Mouse (Mus musculus) kidney, embryonic 15.5 days (tissue): ENCODE results near the gene Ccnb1. TPM values are rescaled to one million over a fixed set of nuclear protein-coding genes. Genes with fewer than 3 reads are reported as not detected.

Experiments
- ATAC-seq: fragments of 200-750 bp; cut with Nextera tagmentation; replicated peaks from 2 replicates; pipeline ENCODE4 v1.8.0; 2017; ENCODE audit warnings: moderate TSS enrichment; ENCODE audit not compliant: low FRiP score
- H3K27ac ChIP-seq: fragments of 300-500 bp; sonication (generic); 2 replicates; pipeline ENCODE4 v1.5.1; 2015; ENCODE audit warnings: mild to moderate bottlenecking, inconsistent platforms
- H3K27me3 ChIP-seq: fragments of 300-500 bp; sonication (generic); 2 replicates; pipeline ENCODE4 v1.6.1; 2015; ENCODE audit warnings: inconsistent platforms
- H3K36me3 ChIP-seq: fragments of 300-500 bp; sonication (generic); 2 replicates; pipeline ENCODE4 v1.6.1; 2015; ENCODE audit warnings: inconsistent platforms
- H3K4me1 ChIP-seq: fragments of 300-500 bp; sonication (generic); 2 replicates; pipeline ENCODE4 v1.6.1; 2015; ENCODE audit warnings: inconsistent platforms
- H3K4me2 ChIP-seq: fragments of 300-500 bp; sonication (generic); 2 replicates; pipeline ENCODE4 v1.6.1; 2015; ENCODE audit warnings: moderate library complexity, mild to moderate bottlenecking, inconsistent platforms
- H3K4me3 ChIP-seq: fragments of 300-500 bp; sonication (generic); replicated peaks from 2 replicates; pipeline ENCODE4 v1.5.1; 2015; ENCODE audit warnings: mild to moderate bottlenecking, inconsistent platforms
- H3K9ac ChIP-seq: fragments of 300-500 bp; sonication (generic); 2 replicates; pipeline ENCODE4 v1.6.1; 2015; ENCODE audit warnings: mild to moderate bottlenecking, inconsistent platforms
- H3K9me3 ChIP-seq: fragments of 300-500 bp; sonication (generic); replicated peaks from 2 replicates; pipeline ENCODE4 v1.6.1; 2016; ENCODE audit warnings: inconsistent platforms
- WGBS: fragments of 180-500 bp; shearing (Covaris S2); methylation state at CpG from one replicate; pipeline ENCODE4 v1.1.7; 2015; ENCODE audit warnings: mixed read lengths; 5-methylcytosine and 5-hydroxymethylcytosine counted together
- polyA plus RNA-seq: library from polyadenylated mRNA; unstranded; fragments of >200 nt; fragmentation: Nextera tagmentation; extraction: Ambion mirVana; gene quantifications from 2 replicates; pipeline ENCODE4 v1.2.1, GENCODE M21; 2015

Gene Ccnb1
- polyA plus RNA-seq: 256 and 259 TPM in 2 replicates

GRCm38 (mm10) chr13:100786414-100786867 is at the start of gene Ccnb1:
Gene Ccnb1, minus strand, starts transcription at chr13:100786570.
- Histone ChIP-seq H3K9ac (peak within 1 kb of the TSS; percentile 63), H3K4me1 (peaks cover 24% of the 10 kb centered on the region), H3K4me2 (peak within 1 kb of the TSS; percentile 68), H3K27me3 (no peaks in the 10 kb centered on the region), H3K9me3 (no peaks in the 10 kb centered on the region), H3K27ac (peak within 1 kb of the TSS; percentile 66), H3K4me3 (peak within 1 kb of the TSS; percentile 62), H3K36me3 (peaks cover 35% of the 10 kb centered on the region)
- WGBS: under 1% methylated on average over 35 of the region's 35 CpGs
- ATAC-seq: peak; percentile 99

DNA sequence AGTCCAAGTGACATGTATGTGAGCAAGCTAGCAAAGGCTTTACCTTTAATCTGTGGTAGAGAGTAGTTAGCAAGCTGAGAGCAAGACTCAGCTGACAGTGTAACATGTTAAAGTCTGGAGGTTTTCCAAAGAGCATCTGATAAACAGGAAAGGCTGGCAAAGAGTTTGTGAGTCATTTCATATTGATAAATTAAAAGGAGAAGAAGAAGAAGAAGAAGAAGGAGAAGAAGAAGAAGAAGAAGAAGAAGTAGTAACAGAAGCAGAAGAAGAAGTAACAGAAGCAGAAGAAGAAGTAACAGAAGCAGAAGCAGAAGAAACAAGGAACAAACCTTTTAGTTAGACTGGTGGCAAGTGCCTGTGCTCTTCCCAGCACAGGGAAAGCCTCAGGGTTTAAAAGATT is 48.4 kb upstream of the Ccnb1 start:
- Histone ChIP-seq H3K36me3 (no peaks in the 10 kb centered on the region), H3K27ac (no peak overlapping the region), H3K4me1 (peaks cover 18% of the 10 kb centered on the region), H3K4me3 (no peak overlapping the region), H3K9ac (no peak overlapping the region), H3K27me3 (no peaks in the 10 kb centered on the region), H3K4me2 (no peak overlapping the region), H3K9me3 (no peaks in the 10 kb centered on the region)
- ATAC-seq: no peak

- whole genome bisulfite sequencing: 52% methylated on average over 6 of the region's 6 CpGs
- ATAC-seq: no peak
- no peaks in the 10 kb centered on the region for H3K36me3 ChIP-seq
- H3K27ac ChIP-seq: no peak overlapping the region
- no peak overlapping the region for H3K9ac ChIP-seq
- H3K4me2 ChIP-seq: peak overlapping the region; percentile 43
- no peaks in the 10 kb centered on the region for H3K9me3 ChIP-seq
- peak overlapping the region; percentile 90 for H3K4me3 ChIP-seq
- H3K27me3 ChIP-seq: no peaks in the 10 kb centered on the region
- H3K4me1 ChIP-seq: peaks cover 18% of the 10 kb centered on the region
These were observed 47.3 kb upstream of the Ccnb1 start for GRCm38 (mm10) chr13:100833640-100834002.

DNA sequence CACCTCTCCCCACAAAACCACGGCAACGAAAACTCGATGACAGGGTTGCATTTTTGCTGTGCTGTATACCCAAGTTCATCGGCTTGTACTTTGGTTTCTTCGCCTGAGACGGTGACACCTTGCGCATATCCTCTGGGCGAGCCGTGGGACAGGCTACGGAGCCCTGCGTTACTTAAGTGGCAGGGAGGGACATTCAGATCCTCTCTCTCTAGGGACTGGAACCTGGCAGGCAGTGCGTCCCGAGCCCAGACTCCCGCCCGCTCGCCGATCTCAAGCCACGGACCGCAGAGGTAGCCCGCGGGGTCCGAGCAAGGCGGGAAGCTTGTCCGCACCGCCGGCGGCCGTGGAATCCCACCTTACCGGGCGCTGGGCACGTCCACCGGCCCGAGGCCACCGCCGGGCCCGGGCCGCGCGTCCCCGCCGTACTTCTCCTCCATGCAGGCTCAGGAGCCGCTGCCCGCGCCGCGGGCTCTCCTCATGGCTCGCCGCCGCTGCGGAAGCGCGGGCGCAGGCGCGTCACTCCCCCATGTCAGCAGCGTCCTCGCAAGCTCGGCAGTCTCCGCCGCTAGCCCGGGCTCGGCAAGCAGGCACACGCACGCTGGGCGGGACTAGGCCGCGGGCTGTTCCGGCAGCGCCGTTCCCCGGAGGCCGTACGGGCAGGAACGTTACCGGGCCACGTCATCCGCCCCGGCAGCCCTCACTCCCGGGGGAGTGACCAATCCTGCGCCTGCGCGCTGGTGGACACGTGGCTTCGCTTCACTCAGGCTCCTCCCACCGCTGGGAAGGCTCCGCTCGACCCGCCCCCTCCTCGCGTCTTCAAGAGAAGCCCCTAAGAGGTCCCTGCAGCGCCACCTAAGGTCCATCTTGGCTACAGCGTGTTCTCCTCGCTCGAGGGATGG is 46.6 kb upstream of the Ccnb1 start, which contains the start of gene Slc30a5:
TSS of gene Slc30a5 (minus strand) at position 687 of the 899 bp plus-strand sequence.
- WGBS: under 1% methylated on average over 94 of the region's 94 CpGs
- ATAC-seq: peak; percentile 97

DNA sequence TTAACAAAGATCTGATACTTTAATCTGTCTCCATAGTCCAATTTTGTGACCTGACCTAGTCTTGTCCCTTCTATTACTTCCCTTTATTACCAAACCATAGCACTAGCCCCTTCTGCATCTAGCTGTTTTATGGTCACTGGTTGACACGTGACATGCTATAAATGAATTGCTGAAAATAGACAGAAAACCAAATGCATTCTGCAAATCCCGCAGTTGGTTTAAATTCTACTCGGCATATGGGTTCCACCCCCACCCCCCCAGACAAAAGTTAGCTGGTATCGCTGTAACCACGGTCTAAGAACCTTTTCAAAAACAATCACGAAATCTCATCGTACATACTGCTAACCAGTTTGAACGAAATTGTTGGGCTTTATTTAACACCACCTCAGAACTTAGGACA is 45.8 kb upstream of the Ccnb1 start:
- Histone ChIP-seq H3K4me3 (peak overlapping the region; percentile 90), H3K4me2 (peak overlapping the region; percentile 77), H3K36me3 (peaks cover 11% of the 10 kb centered on the region), H3K9me3 (no peaks in the 10 kb centered on the region), H3K9ac (peak overlapping the region; percentile 93), H3K27me3 (no peaks in the 10 kb centered on the region), H3K4me1 (peaks cover 18% of the 10 kb centered on the region), H3K27ac (peak overlapping the region; percentile 91)
- ATAC-seq: no peak
- 3% methylated on average over 8 of the region's 8 CpGs for WGBS

More for the DNA sequence above, 46.6 kb upstream of the Ccnb1 start, which contains the start of gene Slc30a5:
- H3K27me3 ChIP-seq: no peaks in the 10 kb centered on the region
- H3K27ac ChIP-seq: peak within 1 kb of the TSS; percentile 91
- peak within 1 kb of the TSS; percentile 77 for H3K4me2 ChIP-seq
- peaks cover 18% of the 10 kb centered on the region for H3K4me1 ChIP-seq
- H3K4me3 ChIP-seq: peak within 1 kb of the TSS; percentile 90
- no peaks in the 10 kb centered on the region for H3K9me3 ChIP-seq
- peak within 1 kb of the TSS; percentile 93 for H3K9ac ChIP-seq
- H3K36me3 ChIP-seq: peaks cover 4% of the 10 kb centered on the region; the same call in 1 of the 2 replicates

GRCm38 (mm10) chr13:100831123-100831522 is 44.8 kb upstream of the Ccnb1 start:
- 85% methylated on average over 6 of the region's 6 CpGs for WGBS
- Histone ChIP-seq H3K9ac (no peak overlapping the region), H3K27ac (no peak overlapping the region), H3K4me2 (peak overlapping the region; percentile 77; the same call in 1 of the 2 replicates), H3K36me3 (peaks cover 19% of the 10 kb centered on the region), H3K27me3 (no peaks in the 10 kb centered on the region), H3K9me3 (no peaks in the 10 kb centered on the region), H3K4me3 (0 out of 2 replicates have a peak overlapping the region, but pooled peaks have one; percentile 0), H3K4me1 (peaks cover 18% of the 10 kb centered on the region)
- ATAC-seq: no peak

DNA sequence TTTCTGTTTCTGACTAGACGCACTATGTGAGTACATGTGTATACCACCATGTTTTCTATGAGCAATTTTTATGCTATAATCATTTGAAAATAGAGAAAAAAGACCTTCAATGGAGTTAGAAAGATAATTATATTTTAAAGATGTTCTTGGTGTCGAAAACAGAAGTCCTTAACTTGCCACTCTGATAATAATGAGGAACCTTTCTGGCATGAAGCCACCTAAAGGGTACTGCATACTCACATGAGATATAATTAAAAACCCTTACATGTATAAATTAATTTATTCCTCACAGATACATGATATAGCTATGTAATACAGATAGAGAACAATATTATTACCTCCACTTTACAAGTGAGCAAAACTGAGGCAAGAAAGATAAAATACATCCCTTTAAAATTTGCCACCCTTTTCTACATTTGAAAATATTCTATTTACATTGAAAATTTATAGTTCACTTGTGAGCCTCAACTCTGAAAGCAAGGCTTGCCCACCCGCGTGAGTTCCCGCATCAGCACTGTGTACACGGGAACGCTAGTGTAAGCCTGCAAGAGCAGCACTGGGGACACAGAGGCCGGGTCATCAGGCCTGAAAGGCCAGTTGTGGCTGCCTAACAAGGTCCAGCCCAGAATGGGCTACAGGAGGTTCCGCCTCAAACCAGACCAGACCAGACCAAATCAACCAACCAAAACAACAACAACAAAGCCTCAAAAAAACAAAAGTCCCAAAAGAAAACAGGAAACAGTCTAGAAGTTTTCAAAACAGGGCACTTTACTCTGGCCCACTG is 39.4 kb upstream of the Ccnb1 start:
- H3K27ac ChIP-seq: no peak overlapping the region
- no peaks in the 10 kb centered on the region for H3K9me3 ChIP-seq
- no peak for ATAC-seq
- no peak overlapping the region for H3K4me3 ChIP-seq
- H3K4me2 ChIP-seq: no peak overlapping the region
- no peak overlapping the region for H3K9ac ChIP-seq
- no peaks in the 10 kb centered on the region for H3K27me3 ChIP-seq
- H3K4me1 ChIP-seq: peaks cover 5% of the 10 kb centered on the region
- 87% methylated on average over 9 of the region's 9 CpGs for WGBS
- peaks cover 67% of the 10 kb centered on the region for H3K36me3 ChIP-seq

- peaks cover 76% of the 10 kb centered on the region for H3K36me3 ChIP-seq
- WGBS: 89% methylated on average over 3 of the region's 3 CpGs
- no peak overlapping the region for H3K27ac ChIP-seq
These were observed 38.5 kb upstream of the Ccnb1 start for GRCm38 (mm10) chr13:100824916-100825315.

DNA sequence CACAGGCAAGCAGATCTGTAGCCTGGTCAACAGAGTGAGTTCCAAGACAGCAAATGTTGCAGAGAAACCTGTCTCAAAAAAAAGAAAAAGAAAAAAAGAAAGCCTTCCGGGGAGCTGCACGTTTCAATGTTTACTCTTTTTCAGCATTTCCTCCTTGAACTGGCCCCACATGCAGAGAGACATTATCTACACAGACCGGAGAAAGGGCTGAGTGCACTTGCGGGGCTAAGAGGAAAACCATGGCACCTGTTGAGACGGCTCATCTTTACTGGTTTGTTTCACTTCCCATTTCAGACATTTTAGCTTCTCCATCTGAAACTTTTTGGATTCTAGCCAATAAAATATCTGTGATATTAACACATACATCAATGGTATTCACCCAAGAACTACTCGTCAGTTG is 37.9 kb upstream of the Ccnb1 start:
- Histone ChIP-seq H3K4me2 (no peak overlapping the region), H3K9ac (no peak overlapping the region), H3K36me3 (peaks cover 82% of the 10 kb centered on the region), H3K4me3 (no peak overlapping the region), H3K4me1 (no peaks in the 10 kb centered on the region), H3K27me3 (no peaks in the 10 kb centered on the region), H3K27ac (no peak overlapping the region), H3K9me3 (no peaks in the 10 kb centered on the region)
- ATAC-seq: no peak
- WGBS: 85% methylated on average over 6 of the region's 6 CpGs

More at GRCm38 (mm10) chr13:100824916-100825315, 38.5 kb upstream of the Ccnb1 start:
- H3K4me1 ChIP-seq: no peaks in the 10 kb centered on the region
- H3K4me3 ChIP-seq: no peak overlapping the region
- no peak overlapping the region for H3K9ac ChIP-seq
- no peak overlapping the region for H3K4me2 ChIP-seq
- no peaks in the 10 kb centered on the region for H3K27me3 ChIP-seq
- no peaks in the 10 kb centered on the region for H3K9me3 ChIP-seq
- ATAC-seq: no peak

GRCm38 (mm10) chr13:100823863-100824262 is 37.5 kb upstream of the Ccnb1 start:
- no peak overlapping the region for H3K4me3 ChIP-seq
- no peak overlapping the region for H3K27ac ChIP-seq
- H3K4me2 ChIP-seq: no peak overlapping the region
- H3K9ac ChIP-seq: no peak overlapping the region
- WGBS: 95% methylated on average over 3 of the region's 3 CpGs
- H3K36me3 ChIP-seq: peaks cover 84% of the 10 kb centered on the region
- H3K9me3 ChIP-seq: no peaks in the 10 kb centered on the region
- H3K4me1 ChIP-seq: no peaks in the 10 kb centered on the region
- no peak for ATAC-seq
- H3K27me3 ChIP-seq: no peaks in the 10 kb centered on the region

- WGBS: 92% methylated on average over 6 of the region's 6 CpGs
- no peaks in the 10 kb centered on the region for H3K27me3 ChIP-seq
- ATAC-seq: no peak
- peaks cover 87% of the 10 kb centered on the region for H3K36me3 ChIP-seq
- no peaks in the 10 kb centered on the region for H3K4me1 ChIP-seq
- H3K9ac ChIP-seq: no peak overlapping the region
- no peaks in the 10 kb centered on the region for H3K9me3 ChIP-seq
- H3K4me2 ChIP-seq: no peak overlapping the region
- no peak overlapping the region for H3K4me3 ChIP-seq
- no peak overlapping the region for H3K27ac ChIP-seq
These were observed 28.1 kb upstream of the Ccnb1 start for GRCm38 (mm10) chr13:100814451-100814850.

DNA sequence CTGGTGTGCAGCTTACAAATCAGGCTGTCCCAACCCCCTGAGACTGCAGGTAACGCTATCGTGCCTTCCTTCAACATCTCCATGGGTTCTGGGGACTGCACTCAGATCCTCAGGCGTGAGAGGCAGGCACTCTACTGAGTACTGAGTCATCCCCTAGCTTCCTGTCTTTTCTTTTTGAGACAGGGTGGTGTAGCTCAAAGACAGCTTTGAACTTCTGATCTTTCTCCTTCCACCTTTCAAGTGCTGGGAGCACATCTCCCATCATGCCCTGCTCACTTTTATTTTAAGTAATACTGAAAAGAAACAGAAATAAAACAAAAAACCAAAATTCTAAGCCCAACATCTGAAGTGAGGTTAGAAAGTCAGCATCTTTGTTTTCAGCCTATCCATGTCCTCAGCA is 19.4 kb upstream of the Ccnb1 start:
- Histone ChIP-seq H3K4me3 (no peak overlapping the region), H3K4me1 (no peaks in the 10 kb centered on the region), H3K36me3 (peaks cover 85% of the 10 kb centered on the region), H3K27me3 (no peaks in the 10 kb centered on the region), H3K9ac (no peak overlapping the region), H3K27ac (no peak overlapping the region), H3K4me2 (no peak overlapping the region), H3K9me3 (no peaks in the 10 kb centered on the region)
- 98% methylated on average over 3 of the region's 3 CpGs for WGBS
- ATAC-seq: no peak
